ENCODE assay signal across 8 mouse cellular contexts in genomic region chr4:140957725-140958124, GRCm38 (mm10). TPM values are rescaled to one million over a fixed set of nuclear protein-coding genes. Genes with fewer than 3 reads are reported as not detected.
DNase-seq lines count a peak whose midpoint lies in the region; ATAC-seq lines count a peak whose summit lies in the region.

No protein-coding gene starts in this region.

- ATAC-seq in hindbrain, embryonic 14.5 days (ENCODE audit: low FRiP score) = no peak

- H3K9ac ChIP-seq in hindbrain, embryonic 14.5 days = peak overlapping the region; percentile 60

- no peaks in the 10 kb centered on the region for H3K9me3 ChIP-seq in hindbrain, embryonic 14.5 days (ENCODE audit: control insufficient read depth, low read length)

- H3K4me3 ChIP-seq in hindbrain, embryonic 14.5 days (replicated peaks; ENCODE audit: low read length) = peak overlapping the region; percentile 39
- peak overlapping the region; percentile 14; the same call in 1 of the 2 replicates for H3K4me3 ChIP-seq in macrophage (ENCODE audit: inconsistent target)

- DNase-seq in T-cell, adult 2 months (ENCODE audit: low spot score) = peak; percentile 80
- DNase-seq in cerebellum, postnatal 36 days = peak; percentile 78 to 87
- peak; percentile 82 to 86 for DNase-seq in frontal cortex, postnatal 36 days (ENCODE audit: low spot score in 2 of 2)
- peak; percentile 87 for DNase-seq in hindbrain, embryonic 14.5 days (ENCODE audit: low spot score)
- DNase-seq in left cerebral cortex, adult 18-20 months (ENCODE audit: low spot score in 2 of 2) = peak; percentile 81 to 83
- DNase-seq in right cerebral cortex, adult 18-20 months = peak; percentile 79
- peak; percentile 67 for DNase-seq in urinary bladder, postnatal 14 days (ENCODE audit: low spot score)

- no peaks in the 10 kb centered on the region for H3K36me3 ChIP-seq in hindbrain, embryonic 14.5 days (replicated peaks; ENCODE audit: control insufficient read depth, insufficient read depth)
- no peaks in the 10 kb centered on the region for H3K36me3 ChIP-seq in macrophage (ENCODE audit: inconsistent target)

- peak overlapping the region; percentile 78 for H3K4me2 ChIP-seq in hindbrain, embryonic 14.5 days (replicated peaks)

- peaks cover 26% of the 10 kb centered on the region for H3K4me1 ChIP-seq in hindbrain, embryonic 14.5 days (replicated peaks; ENCODE audit: control insufficient read depth, insufficient read depth, low read length)

- under 1% methylated on average over 13 of the region's 13 CpGs for WGBS in hindbrain, embryonic 14.5 days
- 4% methylated on average over 13 of the region's 13 CpGs for WGBS in macrophage (ENCODE audit: missing documents)

- H3K27me3 ChIP-seq in hindbrain, embryonic 14.5 days (ENCODE audit: control insufficient read depth, insufficient read depth, low read length) = no peaks in the 10 kb centered on the region

- peak overlapping the region; percentile 79 for H3K27ac ChIP-seq in hindbrain, embryonic 14.5 days
- no peak overlapping the region for H3K27ac ChIP-seq in macrophage

- H3K79me2 ChIP-seq in macrophage (ENCODE audit: inconsistent target) = peaks cover 15% of the 10 kb centered on the region

RNA-seq across cellular contexts. Expression of gene Sdhb, which starts 3.3 kb away (rescaled TPM):
- polyA plus RNA-seq in hindbrain, embryonic 14.5 days (2014; fragmentation: Nextera tagmentation; extraction: Ambion mirVana) = 482 and 502 TPM in 2 replicates
- 100 to 1,000 TPM; 192 to 194 TPM for total RNA-seq in left cerebral cortex, adult 18-20 months (2021)
- total RNA-seq in macrophage (2018; cell fraction: chromatin; rRNA removed) = 100 to 1,000 TPM in 4 of 26 experiments, 10 to 100 TPM in 22; 15.8 to 124 (median 61.4) TPM
- 100 to 1,000 TPM; 119 to 291 (median 183) TPM for total RNA-seq in macrophage (2018; cell fraction: cytosol; rRNA removed)
- total RNA-seq in macrophage (2018; cell fraction: nucleus; rRNA removed) = 100 to 1,000 TPM in 4 of 26 experiments, 10 to 100 TPM in 22; 28.6 to 130 (median 74.8) TPM
- 115 to 183 TPM (median 157 TPM) in 3 replicates for polyA plus RNA-seq in macrophage (2018)

RNA-seq across cellular contexts. Expression of gene Atp13a2, which starts 28.9 kb away (rescaled TPM):
- polyA plus RNA-seq in hindbrain, embryonic 14.5 days (2014; fragmentation: Nextera tagmentation; extraction: Ambion mirVana) = 176 and 178 TPM in 2 replicates
- total RNA-seq in left cerebral cortex, adult 18-20 months (2021) = 100 to 1,000 TPM; 140 to 149 TPM
- 1,000 to 10,000 TPM in 2 of 26 experiments, 100 to 1,000 TPM in 22, 10 to 100 TPM in 2; 80.1 to 1,178 (median 596) TPM for total RNA-seq in macrophage (2018; cell fraction: chromatin; rRNA removed)
- 100 to 1,000 TPM; 198 to 483 (median 309) TPM for total RNA-seq in macrophage (2018; cell fraction: cytosol; rRNA removed)
- 100 to 1,000 TPM in 25 of 26 experiments, 10 to 100 TPM in 1; 81.9 to 812 (median 459) TPM for total RNA-seq in macrophage (2018; cell fraction: nucleus; rRNA removed)
- 156 to 334 TPM (median 219 TPM) in 3 replicates for polyA plus RNA-seq in macrophage (2018)

RNA-seq across cellular contexts. Expression of gene Padi2, which starts 51.6 kb away (rescaled TPM):
- polyA plus RNA-seq in hindbrain, embryonic 14.5 days (2014; fragmentation: Nextera tagmentation; extraction: Ambion mirVana) = 0.74 and 1.5 TPM in 2 replicates
- total RNA-seq in left cerebral cortex, adult 18-20 months (2021) = 10 to 100 TPM; 13.5 to 14.6 TPM
- 1 to 10 TPM in 12 of 26 experiments, under 1 TPM in 11, not detected in 3; 0.20 to 5.4 (median 1.2) TPM for total RNA-seq in macrophage (2018; cell fraction: chromatin; rRNA removed)
- total RNA-seq in macrophage (2018; cell fraction: cytosol; rRNA removed) = 1 to 10 TPM in 24 of 26 experiments, under 1 TPM in 2; 0.76 to 8.7 (median 3.5) TPM
- total RNA-seq in macrophage (2018; cell fraction: nucleus; rRNA removed) = 1 to 10 TPM in 19 of 26 experiments, under 1 TPM in 7; 0.47 to 6.7 (median 1.9) TPM
- 5.2 to 6.9 TPM (median 5.6 TPM) in 3 replicates for polyA plus RNA-seq in macrophage (2018)

RNA-seq across cellular contexts. Expression of gene Mfap2, which starts 52.5 kb away (rescaled TPM):
- 164 and 190 TPM in 2 replicates for polyA plus RNA-seq in hindbrain, embryonic 14.5 days (2014; fragmentation: Nextera tagmentation; extraction: Ambion mirVana)
- total RNA-seq in left cerebral cortex, adult 18-20 months (2021) = 1 to 10 TPM; 3.8 to 4.4 TPM
- 10 to 100 TPM in 1 of 26 experiments, 1 to 10 TPM in 4, under 1 TPM in 2, not detected in 19; 0.86 to 30.1 (median 1.1) TPM for total RNA-seq in macrophage (2018; cell fraction: chromatin; rRNA removed)
- total RNA-seq in macrophage (2018; cell fraction: cytosol; rRNA removed) = under 1 TPM in 2 of 26 experiments, not detected in 24; 0.18 to 0.47 TPM
- 1 to 10 TPM in 6 of 26 experiments, under 1 TPM in 5, not detected in 15; 0.50 to 3.5 (median 1.0) TPM for total RNA-seq in macrophage (2018; cell fraction: nucleus; rRNA removed)
- polyA plus RNA-seq in macrophage (2018) = not detected in 3 replicates
